Mouse (Mus musculus): ENCODE results near the gene Cd209c. TPM values are rescaled to one million over a fixed set of nuclear protein-coding genes. Genes with fewer than 3 reads are reported as not detected.

Cd209c gene
- not detected for total RNA-seq (2023)

GRCm38 (mm10) chr8:3954646-3955045 is at the start of gene Cd209c:
TSS of gene Cd209c (minus strand) at chr8:3954746.

GRCm38 (mm10) chr8:3926744-3927143 is 27.8 kb downstream of the Cd209c start, which contains the start of gene Cd209b:
TSS of gene Cd209b (minus strand) at chr8:3926844.

Other genes with a start within 250 kb of the Cd209c start
- gene Clec4g, start 234.1 kb downstream of the Cd209c start, total RNA-seq (2023) = not detected
- gene Cd209a, start 205.8 kb downstream of the Cd209c start, total RNA-seq (2023) = 1 to 10 TPM; 1.0 to 1.1 TPM
- not detected for gene Cd209e, start 100.4 kb downstream of the Cd209c start, total RNA-seq (2023)
- not detected for gene Cd209d, start 76.2 kb downstream of the Cd209c start, total RNA-seq (2023)
- gene Cd209b, start 27.9 kb downstream of the Cd209c start, total RNA-seq (2023) = not detected
- not detected for gene Cd209f, start 151.1 kb upstream of the Cd209c start, total RNA-seq (2023)
- gene Cd209g, start 179.4 kb upstream of the Cd209c start, total RNA-seq (2023) = not detected
- gene Evi5l, start 211.8 kb upstream of the Cd209c start, total RNA-seq (2023) = 10 to 100 TPM; 25.0 to 31.1 TPM

Measured in B cell, adult 67 days (primary cell).